ENCODE assay signal across 8 mouse cellular contexts in genomic region chr11:114676431-114676830, GRCm38 (mm10). TPM values are rescaled to one million over a fixed set of nuclear protein-coding genes. Genes with fewer than 3 reads are reported as not detected.
DNase-seq lines count a peak whose midpoint lies in the region; ATAC-seq and TF ChIP-seq lines count a peak whose summit lies in the region.

No protein-coding gene starts in this region.

- TF ChIP-seq EP300 in liver, embryonic 14.5 days (IDR thresholded peaks at IDR 0.05; ENCODE audit: low read depth) = no peak

- peaks cover 26% of the 10 kb centered on the region for H3K4me1 ChIP-seq in embryonic facial prominence, embryonic 12.5 days
- peaks cover 23% of the 10 kb centered on the region for H3K4me1 ChIP-seq in hindbrain, embryonic 16.5 days (ENCODE audit: control insufficient read depth, insufficient read depth, low read depth, low read length)
- H3K4me1 ChIP-seq in liver, embryonic 14.5 days (replicated peaks; ENCODE audit: control insufficient read depth in 2 of 2, insufficient read depth in 2 of 2, low read length in 1 of 2) = peaks cover 3 to 7% of the 10 kb centered on the region in 2 experiments; a peak in 3 of 4 replicates
- H3K4me1 ChIP-seq in neural tube, embryonic 11.5 days (ENCODE audit: control insufficient read depth, insufficient read depth, low read length) = peaks cover 5% of the 10 kb centered on the region

- peak overlapping the region; percentile 64 for H3K9ac ChIP-seq in embryonic facial prominence, embryonic 12.5 days
- peak overlapping the region; percentile 76 for H3K9ac ChIP-seq in hindbrain, embryonic 16.5 days (ENCODE audit: low read depth, low read length)
- peak overlapping the region; percentile 27; the same call in 1 of the 2 replicates for H3K9ac ChIP-seq in liver, embryonic 14.5 days (replicated peaks)
- H3K9ac ChIP-seq in neural tube, embryonic 11.5 days (ENCODE audit: low read length) = peak overlapping the region; percentile 59

- WGBS in embryonic facial prominence, embryonic 12.5 days = 6% methylated on average over 14 of the region's 14 CpGs
- 7% methylated on average over 14 of the region's 14 CpGs for WGBS in hindbrain, embryonic 16.5 days
- WGBS in liver, embryonic 14.5 days (ENCODE audit: insufficient replicate concordance) = 2% methylated on average over 14 of the region's 14 CpGs
- 13% methylated on average over 14 of the region's 14 CpGs for WGBS in neural tube, embryonic 11.5 days

- TF ChIP-seq CTCF in liver, embryonic 14.5 days (IDR thresholded peaks at IDR 0.05; ENCODE audit: low read depth) = no peak

- DNase-seq in ovary, adult 18-20 months (ENCODE audit: low spot score) = peak; percentile 57
- DNase-seq in ovary, postnatal 14 days (ENCODE audit: low spot score) = no peak
- no peak for DNase-seq in liver, embryonic 14.5 days (ENCODE audit: low read depth in 3 of 3, low spot score in 3 of 3)
- DNase-seq in neural tube, embryonic 11.5 days (ENCODE audit: low spot score) = no peak
- DNase-seq in urinary bladder, postnatal 25 days (ENCODE audit: low spot score) = no peak

- H3K27ac ChIP-seq in embryonic facial prominence, embryonic 12.5 days = no peak overlapping the region
- peak overlapping the region; percentile 78 for H3K27ac ChIP-seq in hindbrain, embryonic 16.5 days (ENCODE audit: low read depth, low read length)
- no peak overlapping the region for H3K27ac ChIP-seq in liver, embryonic 14.5 days
- H3K27ac ChIP-seq in neural tube, embryonic 11.5 days (ENCODE audit: low read depth, low read length) = no peak overlapping the region

- peaks cover 25% of the 10 kb centered on the region for H3K36me3 ChIP-seq in embryonic facial prominence, embryonic 12.5 days
- peaks cover 18% of the 10 kb centered on the region for H3K36me3 ChIP-seq in hindbrain, embryonic 16.5 days (ENCODE audit: control insufficient read depth, insufficient read depth, low read length)
- H3K36me3 ChIP-seq in liver, embryonic 14.5 days (replicated peaks; ENCODE audit: control insufficient read depth, insufficient read depth, low read depth) = peaks cover 17% of the 10 kb centered on the region
- H3K36me3 ChIP-seq in neural tube, embryonic 11.5 days (ENCODE audit: control insufficient read depth, insufficient read depth, low read length) = peaks cover 13% of the 10 kb centered on the region

- no peak for ATAC-seq in embryonic facial prominence, embryonic 12.5 days (ENCODE audit: insufficient number of reproducible peaks, insufficient read depth, low FRiP score, low TSS enrichment)
- ATAC-seq in hindbrain, embryonic 16.5 days = no peak
- ATAC-seq in liver, embryonic 14.5 days (ENCODE audit: insufficient read depth) = no peak
- no peak for ATAC-seq in neural tube, embryonic 11.5 days (ENCODE audit: insufficient read depth, low FRiP score, low TSS enrichment)
- ATAC-seq in frontal cortex, adult (ENCODE audit: low TSS enrichment) = no peak

- H3K4me3 ChIP-seq in embryonic facial prominence, embryonic 12.5 days = peak overlapping the region; percentile 60
- peak overlapping the region; percentile 58 for H3K4me3 ChIP-seq in hindbrain, embryonic 16.5 days (ENCODE audit: low read length)
- H3K4me3 ChIP-seq in liver, embryonic 14.5 days (ENCODE audit: insufficient read depth in 1 of 2, low read depth in 2 of 2, low read length in 2 of 2) = peak overlapping the region; percentile 47 to 65
- H3K4me3 ChIP-seq in neural tube, embryonic 11.5 days (ENCODE audit: low read depth, low read length) = peak overlapping the region; percentile 59

- 0 out of 2 replicates have a peak, but pooled peaks cover 3% of the 10 kb centered on the region for H3K27me3 ChIP-seq in embryonic facial prominence, embryonic 12.5 days
- H3K27me3 ChIP-seq in hindbrain, embryonic 16.5 days (replicated peaks; ENCODE audit: control insufficient read depth, insufficient read depth, low read length) = peaks cover 10% of the 10 kb centered on the region
- H3K27me3 ChIP-seq in liver, embryonic 14.5 days (ENCODE audit: control insufficient read depth, insufficient read depth, low read length) = peaks cover 10% of the 10 kb centered on the region; the same call in 1 of the 2 replicates
- H3K27me3 ChIP-seq in neural tube, embryonic 11.5 days (ENCODE audit: control insufficient read depth, insufficient read depth, low read length) = no peaks in the 10 kb centered on the region

- peak overlapping the region; percentile 82 for H3K4me2 ChIP-seq in embryonic facial prominence, embryonic 12.5 days (replicated peaks)
- H3K4me2 ChIP-seq in hindbrain, embryonic 16.5 days (ENCODE audit: low read length) = peak overlapping the region; percentile 89
- H3K4me2 ChIP-seq in liver, embryonic 14.5 days (ENCODE audit: low read depth) = peak overlapping the region; percentile 92
- H3K4me2 ChIP-seq in neural tube, embryonic 11.5 days (ENCODE audit: low read depth) = peak overlapping the region; percentile 75

- H3K9me3 ChIP-seq in embryonic facial prominence, embryonic 12.5 days = no peaks in the 10 kb centered on the region
- H3K9me3 ChIP-seq in hindbrain, embryonic 16.5 days (ENCODE audit: control insufficient read depth, low read length) = no peaks in the 10 kb centered on the region
- H3K9me3 ChIP-seq in liver, embryonic 14.5 days (ENCODE audit: control insufficient read depth, low read length) = no peaks in the 10 kb centered on the region
- no peaks in the 10 kb centered on the region for H3K9me3 ChIP-seq in neural tube, embryonic 11.5 days (ENCODE audit: control insufficient read depth, low read length)

RNA-seq across cellular contexts. Expression of gene Ttyh2, which starts 1.2 kb away (rescaled TPM):
- polyA plus RNA-seq in embryonic facial prominence, embryonic 12.5 days (2016; fragmentation: Nextera tagmentation; extraction: Ambion mirVana) = 21.6 and 24.5 TPM in 2 replicates
- 31.6 and 40.7 TPM in 2 replicates for polyA plus RNA-seq in hindbrain, embryonic 16.5 days (2015; fragmentation: Nextera tagmentation; extraction: Ambion mirVana)
- 2.7 and 2.9 TPM in 2 replicates for polyA plus RNA-seq in liver, embryonic 14.5 days (2012; rRNA removed)
- polyA plus RNA-seq in liver, embryonic 14.5 days (2014; fragmentation: Nextera tagmentation; extraction: Ambion mirVana) = 6.4 and 6.5 TPM in 2 replicates
- polyA plus RNA-seq in neural tube, embryonic 11.5 days (2014; fragmentation: Nextera tagmentation; extraction: Ambion mirVana) = 20.6 and 24.6 TPM in 2 replicates

RNA-seq across cellular contexts. Expression of gene Rpl38, which starts 8.1 kb away (rescaled TPM):
- 893 and 953 TPM in 2 replicates for polyA plus RNA-seq in embryonic facial prominence, embryonic 12.5 days (2016; fragmentation: Nextera tagmentation; extraction: Ambion mirVana)
- polyA plus RNA-seq in hindbrain, embryonic 16.5 days (2015; fragmentation: Nextera tagmentation; extraction: Ambion mirVana) = 578 and 579 TPM in 2 replicates
- polyA plus RNA-seq in liver, embryonic 14.5 days (2012; rRNA removed) = 758 and 1,654 TPM in 2 replicates
- 899 and 926 TPM in 2 replicates for polyA plus RNA-seq in liver, embryonic 14.5 days (2014; fragmentation: Nextera tagmentation; extraction: Ambion mirVana)
- 826 and 967 TPM in 2 replicates for polyA plus RNA-seq in neural tube, embryonic 11.5 days (2014; fragmentation: Nextera tagmentation; extraction: Ambion mirVana)

RNA-seq across cellular contexts. Expression of gene Dnaic2, which starts 50.8 kb away (rescaled TPM):
- polyA plus RNA-seq in embryonic facial prominence, embryonic 12.5 days (2016; fragmentation: Nextera tagmentation; extraction: Ambion mirVana) = 2.0 and 2.2 TPM in 2 replicates
- polyA plus RNA-seq in hindbrain, embryonic 16.5 days (2015; fragmentation: Nextera tagmentation; extraction: Ambion mirVana) = 2.5 and 3.0 TPM in 2 replicates
- polyA plus RNA-seq in liver, embryonic 14.5 days (2012; rRNA removed) = 0.03 and 0.17 TPM in 2 replicates
- not detected in 2 replicates for polyA plus RNA-seq in liver, embryonic 14.5 days (2014; fragmentation: Nextera tagmentation; extraction: Ambion mirVana)
- 1.7 and 2.5 TPM in 2 replicates for polyA plus RNA-seq in neural tube, embryonic 11.5 days (2014; fragmentation: Nextera tagmentation; extraction: Ambion mirVana)
